Mouse (Mus musculus) MEL (cell line): ENCODE data around the gene Pck1. TPM values are rescaled to one million over a fixed set of nuclear protein-coding genes. Genes with fewer than 3 reads are reported as not detected.
A peak's percentile ranks its signal among the peaks of the same experiment; 100 is the strongest.

Experiments used
- DNase-seq: peaks from one replicate; pipeline ENCODE4 v3.0.0; 2011; ENCODE audit warnings: low read depth, low spot score
- H3K27ac ChIP-seq: 2 replicates; pipeline ENCODE4 v1.5.1; 2012; ENCODE audit warnings: low read depth, mild to moderate bottlenecking, control low read depth, low read length, moderate library complexity; ENCODE audit not compliant: control insufficient read depth
- H3K27me3 ChIP-seq, 2 experiments: fragments of 150-350 bp in 1 of 2; sonication (generic) in 1 of 2; 2 replicates each; pipeline ENCODE4 v1.6.1; 2012; ENCODE audit warnings: low read length in 2 of 2, mild to moderate bottlenecking in 2 of 2, improper control_type of control experiment in 1 of 2, moderate library complexity in 1 of 2; ENCODE audit not compliant: insufficient read depth in 2 of 2, control insufficient read depth in 1 of 2
- H3K36me3 ChIP-seq, 2 experiments: 2 replicates each; pipeline ENCODE4 v1.6.1; 2012 to 2014; ENCODE audit warnings: low read length in 2 of 2, improper control_type of control experiment in 1 of 2, inconsistent platforms in 1 of 2, mild to moderate bottlenecking in 1 of 2; ENCODE audit not compliant: insufficient read depth in 2 of 2, control insufficient read depth in 1 of 2
- H3K4me1 ChIP-seq, 2 experiments: fragments of 150-350 bp in 1 of 2; sonication (generic) in 1 of 2; 2 replicates each; pipeline ENCODE4 v1.6.1; 2012; ENCODE audit warnings: low read length in 2 of 2, improper control_type of control experiment in 1 of 2, mild to moderate bottlenecking in 1 of 2; ENCODE audit not compliant: insufficient read depth in 2 of 2, control insufficient read depth in 1 of 2
- H3K4me3 ChIP-seq, 2 experiments: fragments of 150-350 bp in 1 of 2; sonication (generic) in 1 of 2; 2 replicates each; pipeline ENCODE4 v1.5.1; 2012; ENCODE audit warnings: low read depth in 2 of 2, low read length in 2 of 2, mild to moderate bottlenecking in 2 of 2, moderate library complexity in 2 of 2, control low read depth in 1 of 2, improper control_type of control experiment in 1 of 2; ENCODE audit not compliant: control insufficient read depth in 1 of 2, insufficient read depth in 1 of 2
- H3K79me2 ChIP-seq: 2 replicates; pipeline ENCODE4 v1.6.1; 2012; ENCODE audit warnings: mild to moderate bottlenecking, low read length, moderate library complexity; ENCODE audit not compliant: control insufficient read depth, poor library complexity, insufficient read depth
- H3K9ac ChIP-seq: 2 replicates; pipeline ENCODE4 v1.6.1; 2012; ENCODE audit warnings: low read depth, mild to moderate bottlenecking, control low read depth, low read length, moderate library complexity; ENCODE audit not compliant: control insufficient read depth, poor library complexity, severe bottlenecking
- H3K9me3 ChIP-seq: fragments of 150-350 bp; sonication (generic); replicated peaks from 2 replicates; pipeline ENCODE4 v1.6.1; 2012; ENCODE audit warnings: mild to moderate bottlenecking, low read length, improper control_type of control experiment, moderate library complexity; ENCODE audit not compliant: insufficient read depth
- BHLHE40 ChIP-seq: IDR thresholded peaks from 2 replicates; pipeline ENCODE4 v1.6.1; 2012; ENCODE audit warnings: low read depth, mild to moderate bottlenecking, inconsistent platforms, low read length, improper control_type of control experiment, borderline replicate concordance
- CTCF ChIP-seq, 3 experiments: IDR thresholded peaks in 2 of 3; conservative IDR thresholded peaks in 1 of 3; 2 replicates each; pipeline ENCODE4 v1.5.1; 2011 to 2012; ENCODE audit warnings: low read length in 3 of 3, low read depth in 2 of 3, mild to moderate bottlenecking in 2 of 3, improper control_type of control experiment in 1 of 3, inconsistent platforms in 1 of 3, mixed read lengths in 1 of 3, moderate library complexity in 1 of 3; ENCODE audit not compliant: control insufficient read depth in 1 of 3, insufficient read depth in 1 of 3, poor library complexity in 1 of 3, severe bottlenecking in 1 of 3
- E2F4 ChIP-seq: IDR thresholded peaks from 2 replicates; pipeline ENCODE4 v1.6.1; 2011; ENCODE audit warnings: low read depth, low read length, improper control_type of control experiment, borderline replicate concordance
- GATA1 ChIP-seq: IDR thresholded peaks from 2 replicates; pipeline ENCODE4 v1.6.1; 2011; ENCODE audit warnings: low read depth, low read length, improper control_type of control experiment
- HCFC1 ChIP-seq: IDR thresholded peaks from 2 replicates; pipeline ENCODE4 v1.6.1; 2012; ENCODE audit warnings: low read depth, mild to moderate bottlenecking, inconsistent platforms, low read length, improper control_type of control experiment, moderate library complexity
- MEF2A ChIP-seq: IDR thresholded peaks from 2 replicates; pipeline ENCODE4 v1.6.1; 2014; ENCODE audit warnings: low read depth, mild to moderate bottlenecking, inconsistent platforms, low read length, improper control_type of control experiment; ENCODE audit not compliant: poor library complexity, insufficient replicate concordance, severe bottlenecking; ENCODE audit errors: extremely low read depth
- MXI1 ChIP-seq: IDR thresholded peaks from 2 replicates; pipeline ENCODE4 v1.6.1; 2011; ENCODE audit warnings: mild to moderate bottlenecking, low read depth, low read length, improper control_type of control experiment
- POLR2AphosphoS5 ChIP-seq: IDR thresholded peaks from 2 replicates; pipeline ENCODE4 v1.6.1; 2012; ENCODE audit warnings: low read depth, borderline replicate concordance, mild to moderate bottlenecking, inconsistent platforms, low read length, moderate library complexity, mixed read lengths
- RAD21 ChIP-seq: IDR thresholded peaks from 2 replicates; pipeline ENCODE4 v1.6.1; 2011; ENCODE audit warnings: mild to moderate bottlenecking, low read depth, low read length, improper control_type of control experiment
- RCOR1 ChIP-seq: IDR thresholded peaks from 2 replicates; pipeline ENCODE4 v1.6.1; 2012; ENCODE audit warnings: low read depth, mild to moderate bottlenecking, inconsistent platforms, low read length, improper control_type of control experiment
- TCF12 ChIP-seq: IDR thresholded peaks from 2 replicates; pipeline ENCODE4 v1.6.1; 2014; ENCODE audit warnings: low read depth, mild to moderate bottlenecking, inconsistent platforms, low read length, improper control_type of control experiment, moderate library complexity
- USF2 ChIP-seq, 2 experiments: IDR thresholded peaks; 2 replicates each; pipeline ENCODE4 v1.6.1; 2011 to 2012; ENCODE audit warnings: improper control_type of control experiment in 2 of 2, low read length in 2 of 2, borderline replicate concordance in 1 of 2, inconsistent platforms in 1 of 2, low read depth in 1 of 2, mild to moderate bottlenecking in 1 of 2; ENCODE audit not compliant: insufficient read depth in 1 of 2
- polyA plus RNA-seq, 2 experiments: library from polyadenylated mRNA; stranded (reverse) in 1 of 2; unstranded in 1 of 2; fragments of >175 nt in 1 of 2; fragments of >200 nt in 1 of 2; gene quantifications; 2 replicates each; pipeline versions ENCODE4 v1.2.1 to v1.2.4; 2012; ENCODE audit warnings: low replicate concordance in 2 of 2, low read depth in 1 of 2; ENCODE audit not compliant: insufficient read length in 2 of 2, insufficient read depth in 1 of 2, missing spikeins in 1 of 2
- total RNA-seq: library from RNA; depleted of rRNA; stranded (reverse); fragments of 300-350 nt; gene quantifications from 2 replicates; pipeline ENCODE4 v1.2.3, GENCODE M21; 2012

The Pck1 gene
- total and polyA plus RNA-seq, 3 experiments, result not detected

- Histone ChIP-seq H3K9ac (no peak overlapping the region), H3K27me3 (no peaks in the 10 kb centered on the region), H3K4me1 (no peaks in the 10 kb centered on the region), H3K27ac (no peak overlapping the region), H3K9me3 (no peaks in the 10 kb centered on the region), H3K36me3 (no peaks in the 10 kb centered on the region), H3K4me3 (no peak overlapping the region), H3K79me2 (no peaks in the 10 kb centered on the region)
- DNase-seq, result peak; percentile 4
- TF ChIP-seq RAD21 (peak; percentile 13), CTCF (IDR thresholded peaks at IDR 0.05 in 2 of 3, conservative IDR thresholded peaks at IDR 0.05 in 1 of 3; ENCODE audit: control insufficient read depth in 1 of 3, insufficient read depth in 1 of 3, low read depth in 2 of 3, low read length in 3 of 3, poor library complexity in 1 of 3, severe bottlenecking in 1 of 3) (peak; percentile 22 to 27 (median 23); a peak in 3 of 6 replicates), MXI1 (no peak), HCFC1 (no peak), USF2 (IDR thresholded peaks at IDR 0.05; ENCODE audit: borderline replicate concordance in 1 of 2, insufficient read depth in 1 of 2, low read depth in 1 of 2, low read length in 2 of 2) (no peak), MEF2A (no peak), GATA1 (no peak), TCF12 (no peak), POLR2AphosphoS5 (no peak), E2F4 (no peak), BHLHE40 (no peak)
Measured at GRCm38 (mm10) chr2:173159354-173160311, 6.8 kb downstream of the Pck1 start.

- no peak for DNase-seq
- H3K9me3 ChIP-seq, result no peaks in the 10 kb centered on the region
Measured at GRCm38 (mm10) chr2:173163380-173163779, 10.5 kb downstream of the Pck1 start.

DNA sequence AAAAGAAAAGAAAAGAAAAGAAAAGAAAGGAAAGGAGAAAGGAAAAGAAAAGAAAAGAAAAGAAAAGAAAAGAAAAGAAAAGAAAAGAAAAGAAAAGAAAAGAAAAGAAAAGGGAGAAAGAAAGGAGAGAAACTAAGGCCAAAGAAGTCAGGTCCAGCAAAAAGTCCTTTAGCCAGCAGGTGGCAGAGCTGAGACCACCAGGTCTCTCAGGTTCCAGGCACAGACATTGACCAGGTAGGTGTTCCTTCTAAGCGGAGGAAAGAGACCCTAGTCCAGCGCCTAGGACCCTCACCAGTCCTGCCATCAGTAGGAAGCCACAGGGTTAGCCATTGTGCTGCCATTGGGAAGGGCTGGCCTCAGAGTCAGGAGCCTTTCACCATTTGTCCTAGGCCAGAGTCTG is 11.5 kb downstream of the Pck1 start:
- H3K9me3 ChIP-seq, result no peaks in the 10 kb centered on the region
- no peaks in the 10 kb centered on the region for H3K27me3 ChIP-seq
- no peak for DNase-seq

More at GRCm38 (mm10) chr2:173163380-173163779, 10.5 kb downstream of the Pck1 start:
- no peaks in the 10 kb centered on the region for H3K79me2 ChIP-seq
- no peaks in the 10 kb centered on the region for H3K4me1 ChIP-seq
- no peak for TF ChIP-seq MXI1
- H3K36me3 ChIP-seq, result no peaks in the 10 kb centered on the region
- no peak overlapping the region for H3K9ac ChIP-seq
- no peak overlapping the region for H3K27ac ChIP-seq
- H3K27me3 ChIP-seq, result no peaks in the 10 kb centered on the region
- H3K4me3 ChIP-seq, result no peak overlapping the region

More for the DNA sequence above, 11.5 kb downstream of the Pck1 start:
- no peak for TF ChIP-seq RCOR1
- peak in 2 of 3 experiments; percentile 16 to 32; a peak in 2 of 6 replicates for TF ChIP-seq CTCF (IDR thresholded peaks at IDR 0.05 in 2 of 3, conservative IDR thresholded peaks at IDR 0.05 in 1 of 3; ENCODE audit: control insufficient read depth in 1 of 3, insufficient read depth in 1 of 3, low read depth in 2 of 3, low read length in 3 of 3, poor library complexity in 1 of 3, severe bottlenecking in 1 of 3)
- no peaks in the 10 kb centered on the region for H3K79me2 ChIP-seq
- H3K4me1 ChIP-seq, result no peaks in the 10 kb centered on the region
- H3K9ac ChIP-seq, result no peak overlapping the region
- H3K27ac ChIP-seq, result no peak overlapping the region
- no peaks in the 10 kb centered on the region for H3K36me3 ChIP-seq
- no peak overlapping the region for H3K4me3 ChIP-seq
